Mouse (Mus musculus) hindbrain, embryonic 16.5 days (tissue): ENCODE measurements at regions not wholly inside any gene's neighbourhood (a gene's known extent, or its start where the extent isn't known, plus 50 kb on each side); places are given as distances from the start of the nearest gene placed in this dataset.

ENCODE experiments used
- ATAC-seq: fragments of 200-750 bp; cut with Nextera tagmentation; 2 replicates; pipeline ENCODE4 v1.8.0; 2017; ENCODE audit warnings: moderate TSS enrichment, moderate library complexity
- H3K27ac ChIP-seq: fragments of 300-500 bp; sonication (generic); 2 replicates; pipeline ENCODE4 v1.5.1; 2014; ENCODE audit warnings: low read depth, mild to moderate bottlenecking, control low read depth, low read length, moderate library complexity
- H3K27me3 ChIP-seq: fragments of 300-500 bp; sonication (generic); replicated peaks from 2 replicates; pipeline ENCODE4 v1.6.1; 2014; ENCODE audit warnings: low read length; ENCODE audit not compliant: control insufficient read depth, insufficient read depth
- H3K36me3 ChIP-seq: fragments of 300-500 bp; sonication (generic); 2 replicates; pipeline ENCODE4 v1.6.1; 2014; ENCODE audit warnings: mild to moderate bottlenecking, low read length, moderate library complexity, mixed read lengths; ENCODE audit not compliant: control insufficient read depth, insufficient read depth
- H3K4me1 ChIP-seq: fragments of 300-500 bp; sonication (generic); 2 replicates; pipeline ENCODE4 v1.6.1; 2014; ENCODE audit warnings: low read depth, low read length; ENCODE audit not compliant: control insufficient read depth, insufficient read depth
- H3K4me2 ChIP-seq: fragments of 300-500 bp; sonication (generic); 2 replicates; pipeline ENCODE4 v1.6.1; 2014; ENCODE audit warnings: mild to moderate bottlenecking, low read length, control low read depth, moderate library complexity
- H3K4me3 ChIP-seq: fragments of 300-500 bp; sonication (generic); 2 replicates; pipeline ENCODE4 v1.5.1; 2014; ENCODE audit warnings: mild to moderate bottlenecking, low read length, control low read depth, moderate library complexity
- H3K9ac ChIP-seq: fragments of 300-500 bp; sonication (generic); 2 replicates; pipeline ENCODE4 v1.6.1; 2014; ENCODE audit warnings: low read depth, mild to moderate bottlenecking, control low read depth, low read length, moderate library complexity
- H3K9me3 ChIP-seq: fragments of 300-500 bp; sonication (generic); 2 replicates; pipeline ENCODE4 v1.6.1; 2014; ENCODE audit warnings: mild to moderate bottlenecking, low read length, moderate library complexity; ENCODE audit not compliant: control insufficient read depth
- WGBS: fragments of 180-500 bp; shearing (Covaris S2); extraction: QIAGEN DNeasy Blood & Tissue Kit; methylation state at CpG from one replicate; pipeline ENCODE4 v1.1.7; 2014; 5-methylcytosine and 5-hydroxymethylcytosine counted together

- WGBS: 87% methylated on average over 6 of the region's 6 CpGs
- H3K27me3 ChIP-seq: no peaks in the 10 kb centered on the region
- no peak overlapping the region for H3K9ac ChIP-seq
- H3K4me1 ChIP-seq: no peaks in the 10 kb centered on the region
- no peak for ATAC-seq
- no peak overlapping the region for H3K27ac ChIP-seq
- H3K36me3 ChIP-seq: no peaks in the 10 kb centered on the region
- H3K9me3 ChIP-seq: no peaks in the 10 kb centered on the region; the same call in 1 of the 2 replicates
- H3K4me3 ChIP-seq: no peak overlapping the region
- H3K4me2 ChIP-seq: no peak overlapping the region
Measured at GRCm38 (mm10) chr5:148724470-148724869, 171.9 kb upstream of the Ubl3 start.

- Histone ChIP-seq H3K27me3 (no peaks in the 10 kb centered on the region), H3K4me3 (no peak overlapping the region), H3K9ac (no peak overlapping the region)
Measured at GRCm38 (mm10) chr5:148723677-148724227, 171.2 kb upstream of the Ubl3 start.

GRCm38 (mm10) chr5:148720604-148721003 is 168.0 kb upstream of the Ubl3 start:
- Histone ChIP-seq H3K36me3 (no peaks in the 10 kb centered on the region), H3K27ac (no peak overlapping the region), H3K4me3 (no peak overlapping the region), H3K9me3 (peaks cover 5% of the 10 kb centered on the region), H3K4me2 (no peak overlapping the region), H3K27me3 (no peaks in the 10 kb centered on the region), H3K4me1 (no peaks in the 10 kb centered on the region), H3K9ac (no peak overlapping the region)
- 88% methylated on average over 5 of the region's 5 CpGs for WGBS
- ATAC-seq: no peak

More at GRCm38 (mm10) chr5:148723677-148724227, 171.2 kb upstream of the Ubl3 start:
- Histone ChIP-seq H3K4me1 (no peaks in the 10 kb centered on the region), H3K36me3 (no peaks in the 10 kb centered on the region), H3K27ac (no peak overlapping the region), H3K4me2 (no peak overlapping the region), H3K9me3 (peaks cover under 1% of the 10 kb centered on the region)
- ATAC-seq: no peak
- 93% methylated on average over 11 of the region's 11 CpGs for WGBS

GRCm38 (mm10) chr5:148716633-148717032 is 164.0 kb upstream of the Ubl3 start:
- Histone ChIP-seq H3K4me2 (no peak overlapping the region), H3K9ac (no peak overlapping the region), H3K36me3 (no peaks in the 10 kb centered on the region), H3K4me3 (no peak overlapping the region), H3K4me1 (no peaks in the 10 kb centered on the region), H3K27me3 (no peaks in the 10 kb centered on the region), H3K27ac (no peak overlapping the region), H3K9me3 (peaks cover 5% of the 10 kb centered on the region)
- 93% methylated on average over 6 of the region's 6 CpGs for WGBS
- no peak for ATAC-seq

GRCm38 (mm10) chr5:148715218-148715991 is 162.8 kb upstream of the Ubl3 start:
- H3K9me3 ChIP-seq: peaks cover 5% of the 10 kb centered on the region; the same call in 1 of the 2 replicates
- H3K4me1 ChIP-seq: no peaks in the 10 kb centered on the region
- H3K9ac ChIP-seq: no peak overlapping the region
- no peak overlapping the region for H3K27ac ChIP-seq
- no peak for ATAC-seq
- no peak overlapping the region for H3K4me2 ChIP-seq
- no peaks in the 10 kb centered on the region for H3K36me3 ChIP-seq
- H3K27me3 ChIP-seq: no peaks in the 10 kb centered on the region
- WGBS: 69% methylated on average over 15 of the region's 15 CpGs
- no peak overlapping the region for H3K4me3 ChIP-seq

- H3K4me3 ChIP-seq: no peak overlapping the region
- ATAC-seq: no peak
- peaks cover 5% of the 10 kb centered on the region; the same call in 1 of the 2 replicates for H3K9me3 ChIP-seq
- H3K4me2 ChIP-seq: no peak overlapping the region
- WGBS: 83% methylated on average over 4 of the region's 4 CpGs
- no peaks in the 10 kb centered on the region for H3K4me1 ChIP-seq
- no peaks in the 10 kb centered on the region for H3K36me3 ChIP-seq
- no peak overlapping the region for H3K9ac ChIP-seq
- H3K27me3 ChIP-seq: no peaks in the 10 kb centered on the region
- H3K27ac ChIP-seq: no peak overlapping the region
Measured at GRCm38 (mm10) chr5:148714807-148715206, 162.2 kb upstream of the Ubl3 start.

- peaks cover 5% of the 10 kb centered on the region for H3K4me1 ChIP-seq
- peaks cover 4% of the 10 kb centered on the region; the same call in 1 of the 2 replicates for H3K9me3 ChIP-seq
- WGBS: 86% methylated on average over 5 of the region's 5 CpGs
- H3K9ac ChIP-seq: no peak overlapping the region
- H3K27ac ChIP-seq: no peak overlapping the region
- H3K27me3 ChIP-seq: no peaks in the 10 kb centered on the region
- no peak overlapping the region for H3K4me2 ChIP-seq
- H3K4me3 ChIP-seq: no peak overlapping the region
- H3K36me3 ChIP-seq: no peaks in the 10 kb centered on the region
- no peak for ATAC-seq
Measured at GRCm38 (mm10) chr5:148713796-148714195, 161.2 kb upstream of the Ubl3 start.

- Histone ChIP-seq H3K27me3 (no peaks in the 10 kb centered on the region), H3K36me3 (no peaks in the 10 kb centered on the region), H3K4me3 (no peak overlapping the region), H3K9ac (no peak overlapping the region), H3K9me3 (no peaks in the 10 kb centered on the region), H3K4me1 (peaks cover 12% of the 10 kb centered on the region), H3K27ac (no peak overlapping the region), H3K4me2 (no peak overlapping the region)
- no peak for ATAC-seq
Measured at GRCm38 (mm10) chr5:148713039-148713438, 160.4 kb upstream of the Ubl3 start.

GRCm38 (mm10) chr5:148711570-148711969 is 159.0 kb upstream of the Ubl3 start:
- peaks cover 12% of the 10 kb centered on the region for H3K4me1 ChIP-seq
- no peaks in the 10 kb centered on the region for H3K36me3 ChIP-seq
- H3K9ac ChIP-seq: no peak overlapping the region
- 80% methylated on average over 5 of the region's 5 CpGs for WGBS
- H3K4me3 ChIP-seq: no peak overlapping the region
- H3K4me2 ChIP-seq: no peak overlapping the region
- ATAC-seq: no peak
- H3K27me3 ChIP-seq: no peaks in the 10 kb centered on the region
- no peak overlapping the region for H3K27ac ChIP-seq
- no peaks in the 10 kb centered on the region for H3K9me3 ChIP-seq
